Mouse (Mus musculus) B cell, adult 2 months (primary cell): Measurements from ENCODE around the gene Mypop.

ENCODE experiments used
- DNase-seq, 2 experiments: peaks; one replicate each; pipeline ENCODE4 v3.0.0; 2022

The Mypop gene

DNA sequence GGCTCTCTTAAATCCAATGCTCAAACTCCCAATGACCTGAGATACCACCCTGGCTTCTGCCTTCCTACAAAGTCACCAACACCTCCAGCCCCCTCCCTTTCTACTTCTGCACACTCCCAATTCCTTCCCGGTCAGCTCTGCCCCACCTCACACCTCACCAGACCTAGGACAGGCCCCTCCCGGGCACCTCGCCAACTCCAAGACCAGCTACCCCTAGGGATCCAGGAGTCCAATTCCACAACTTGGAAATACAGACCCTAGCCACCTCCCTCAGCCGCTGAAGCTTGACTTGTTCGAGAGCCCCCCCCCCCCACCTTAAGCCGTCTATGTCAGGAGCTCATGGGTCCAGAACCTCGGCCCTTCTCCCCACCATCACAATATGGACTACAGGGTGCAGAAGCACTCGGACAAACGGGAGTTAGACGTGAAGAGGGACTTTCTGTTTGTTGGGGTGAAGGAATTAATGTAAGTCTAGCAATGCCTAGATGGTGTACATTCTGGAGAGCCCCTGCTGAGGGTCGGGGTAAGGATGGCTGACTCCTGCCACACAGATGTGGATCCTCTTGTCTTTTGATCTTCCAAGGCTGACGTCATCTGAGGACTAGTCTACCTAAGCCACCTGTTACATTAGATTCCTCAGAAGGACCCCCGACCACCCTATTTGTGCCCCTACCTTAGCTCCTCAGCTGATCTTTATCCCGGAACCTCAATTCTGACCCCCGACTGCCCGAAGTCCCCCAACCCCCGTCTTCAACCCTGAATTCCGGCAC, 31.3 kb downstream of the Mypop start:
- no peak for DNase-seq

DNA sequence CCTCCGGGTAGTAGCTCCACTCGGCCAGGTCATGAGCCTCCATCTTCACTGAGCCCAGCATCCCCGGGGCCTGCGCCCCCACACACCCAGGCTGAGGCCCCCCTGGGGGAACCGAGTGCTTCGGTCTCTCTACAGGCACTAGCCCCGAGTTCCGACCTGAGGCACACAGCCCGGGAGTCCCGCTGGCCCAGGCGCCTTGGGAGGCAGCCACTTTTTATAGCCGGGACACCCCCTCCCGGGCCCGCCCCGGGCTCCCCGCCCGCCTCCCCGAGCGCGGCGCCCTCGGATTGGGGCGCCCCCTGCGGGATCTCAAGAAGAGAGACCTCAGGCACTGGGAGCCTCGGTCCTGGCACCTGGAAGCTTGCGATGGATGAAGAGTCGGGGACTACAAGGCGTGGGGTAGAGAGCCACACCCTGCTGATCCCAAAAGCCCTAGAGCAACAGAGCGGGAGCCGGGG, 32.3 kb downstream of the Mypop start, which contains the start of gene Foxa3:
Foxa3 (minus strand) TSS at position 182 of the 458 bp plus-strand sequence.
- DNase-seq = peak; percentile 48 to 55

DNA sequence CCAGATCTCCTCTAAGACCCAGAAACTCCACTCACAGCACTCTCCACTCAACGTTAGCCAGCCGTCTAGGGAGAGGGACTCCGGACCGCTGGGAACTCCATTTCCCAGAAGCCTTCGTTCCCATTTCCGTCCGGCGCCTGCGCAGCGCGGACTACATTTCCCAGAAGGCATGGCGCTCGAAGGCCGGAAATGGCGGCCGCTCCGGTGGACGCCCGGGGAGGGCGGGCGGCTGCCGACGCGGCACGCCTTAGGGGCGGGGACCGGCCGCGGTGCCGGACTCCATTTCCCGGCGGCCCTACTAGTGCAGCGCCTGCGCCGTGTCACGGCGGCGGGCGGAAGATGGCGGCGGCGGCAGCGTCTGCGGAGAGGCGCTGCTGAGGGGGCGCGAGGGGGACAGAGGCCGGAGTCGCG, 33.1 kb downstream of the Mypop start, which contains the start of gene Sympk:
Sympk (plus strand) TSS at position 282 of the 411 bp plus-strand sequence.
- DNase-seq = peak; percentile 95 to 96

DNA sequence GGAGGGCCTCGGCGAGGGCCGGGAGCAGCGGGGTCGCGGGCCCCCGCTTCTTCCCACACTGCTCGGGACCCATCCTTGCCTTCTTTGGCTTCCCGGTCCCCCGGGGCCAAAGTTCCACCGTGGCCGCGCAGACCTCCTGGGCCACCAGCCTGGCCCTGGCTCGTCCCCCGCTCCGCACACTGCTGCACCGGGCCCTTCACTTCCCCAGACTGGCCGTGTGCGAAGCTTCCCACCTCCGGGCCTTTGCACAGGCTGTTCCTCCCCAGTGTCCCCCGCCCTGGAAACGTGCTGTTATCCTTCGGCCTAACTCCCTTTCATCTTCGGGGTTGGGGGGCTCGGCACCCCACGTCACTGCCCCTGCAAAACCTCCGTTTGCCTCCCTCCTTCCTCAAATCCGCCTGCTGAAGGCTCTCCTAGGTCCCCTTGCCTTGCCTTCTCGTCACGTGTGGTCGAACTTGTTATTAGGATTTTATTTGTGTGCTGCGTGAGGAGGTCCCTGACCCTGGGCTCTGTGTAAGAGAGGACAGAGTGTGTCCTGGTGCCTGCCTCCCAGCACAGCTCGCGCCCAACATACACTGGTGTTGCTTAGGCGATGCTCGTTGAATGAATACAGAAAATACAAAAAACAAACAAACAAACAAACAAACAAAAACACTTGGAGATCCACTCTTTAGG, 33.7 kb downstream of the Mypop start:
- DNase-seq = peak; percentile 39 to 40

DNA sequence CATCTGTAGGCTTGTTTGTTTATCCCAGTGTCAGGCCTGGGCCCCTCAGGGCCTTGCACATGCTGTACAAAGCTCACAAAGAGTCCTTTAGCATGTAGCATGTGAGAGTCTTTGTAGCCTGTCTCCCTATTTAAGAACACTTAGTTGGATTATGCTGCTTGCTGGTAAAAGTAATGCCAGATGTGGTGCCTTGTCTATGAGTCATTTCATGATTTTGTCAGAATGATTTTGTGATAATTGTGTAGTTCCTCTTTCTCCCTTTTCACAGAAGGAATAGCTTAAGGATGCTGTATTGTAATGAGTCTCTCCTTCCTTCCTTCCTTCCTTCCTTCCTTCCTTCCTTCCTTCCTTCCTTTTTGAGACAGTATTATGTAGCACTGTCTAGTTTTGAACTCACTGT, 37.0 kb downstream of the Mypop start:
- DNase-seq = no peak

DNA sequence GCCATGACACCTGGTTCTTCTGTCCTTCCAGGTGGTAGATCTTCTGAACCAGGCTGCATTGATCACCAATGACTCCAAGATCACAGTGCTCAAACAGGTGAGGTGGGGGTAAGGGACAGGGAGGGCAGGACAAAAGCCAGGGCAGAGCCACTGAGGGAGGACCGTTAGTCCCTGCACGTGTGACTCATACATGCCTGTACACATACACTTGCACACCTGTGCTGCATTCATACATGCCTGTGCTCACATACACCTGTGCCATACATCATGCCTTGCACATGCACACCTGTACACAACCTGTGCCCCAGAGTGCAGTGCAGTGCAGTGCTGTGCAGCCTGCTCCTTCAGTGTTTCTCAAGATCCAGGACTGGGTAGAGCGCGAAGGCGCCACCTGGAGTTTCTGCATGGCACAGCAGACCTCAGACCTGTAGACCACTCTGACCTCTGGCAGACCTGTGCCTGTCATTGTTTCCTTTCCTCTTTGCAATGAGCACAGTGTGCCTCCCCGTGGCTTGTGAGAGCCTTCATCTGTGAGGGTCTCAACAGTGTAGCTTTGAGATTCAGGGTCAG, 38.1 kb downstream of the Mypop start:
- peak; percentile 75 to 77 for DNase-seq

DNA sequence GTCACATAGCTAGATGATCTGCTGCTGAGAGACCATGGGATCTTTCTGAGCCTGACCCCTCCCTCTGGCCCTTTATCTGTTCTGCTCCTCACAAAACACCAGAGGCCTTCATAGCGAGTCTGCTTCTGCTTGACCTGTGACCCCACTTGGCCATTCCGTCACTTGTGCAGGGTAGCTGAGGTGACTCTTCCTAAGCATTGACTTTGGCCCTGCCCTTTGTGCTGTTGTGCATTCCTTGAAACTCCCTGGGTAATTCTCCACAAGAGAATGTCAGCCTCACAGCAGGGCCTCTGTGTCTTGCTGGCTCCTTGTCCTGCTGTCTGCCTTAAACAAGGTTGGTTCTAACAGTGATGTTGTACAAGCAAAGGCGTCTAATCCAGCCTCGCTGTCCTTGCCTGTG, 40.6 kb downstream of the Mypop start:
- DNase-seq = no peak

DNA sequence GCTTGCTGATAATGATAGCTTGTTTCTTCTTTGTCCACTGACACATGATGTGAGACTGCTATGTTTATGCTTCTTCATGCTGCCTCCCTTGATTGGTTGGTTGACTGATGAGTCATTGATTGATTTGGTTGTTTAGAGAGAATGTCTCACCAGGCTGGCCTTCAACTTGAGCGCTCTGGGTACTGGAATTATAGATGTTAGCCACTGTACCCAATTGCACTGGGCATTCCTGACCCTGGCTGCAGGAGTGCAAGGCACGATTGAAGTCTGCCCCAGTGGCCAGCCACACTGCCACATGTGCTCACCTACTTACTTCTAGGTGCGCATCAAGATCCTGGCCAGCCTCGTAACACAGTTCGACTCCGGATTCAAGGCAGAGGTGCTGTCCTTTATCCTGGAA, 53.6 kb downstream of the Mypop start:
- DNase-seq = no peak

DNA sequence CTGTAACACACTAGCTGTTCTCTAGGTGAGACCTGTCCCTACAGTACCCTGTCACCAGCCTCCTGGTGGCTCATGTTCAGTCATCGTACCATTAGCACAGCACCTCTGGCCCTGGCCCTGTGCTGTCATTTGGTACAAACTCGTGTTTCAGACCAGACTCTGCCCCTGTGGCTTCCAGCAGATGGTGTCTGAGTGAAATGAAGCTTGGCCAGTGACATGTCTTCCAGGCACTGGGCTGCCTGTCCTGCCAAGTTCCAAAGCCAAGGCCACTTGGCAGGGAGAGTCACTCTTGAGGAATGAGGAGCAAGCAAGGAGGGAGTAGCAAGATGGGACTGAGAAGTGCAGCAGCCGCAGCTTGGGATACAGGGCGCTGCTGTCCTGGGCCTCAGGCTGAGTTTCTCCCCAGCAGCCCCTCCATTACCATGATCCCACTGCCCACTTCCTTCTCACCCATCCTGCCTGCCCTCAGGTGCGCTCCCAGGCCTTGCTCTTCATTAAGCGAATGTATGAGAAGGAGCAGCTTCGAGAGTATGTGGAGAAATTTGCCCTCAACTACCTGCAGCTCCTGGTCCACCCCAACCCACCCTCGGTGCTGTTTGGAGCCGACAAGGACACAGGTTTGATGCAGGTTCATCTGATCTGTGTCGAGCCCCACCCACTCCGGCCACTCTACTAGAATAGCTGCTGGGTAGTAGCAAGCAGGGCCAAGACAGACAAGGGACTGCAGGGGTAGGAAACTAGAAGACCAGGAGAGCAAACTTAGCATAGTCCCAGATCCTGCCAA, 55.4 kb downstream of the Mypop start:
- DNase-seq = no peak

DNA sequence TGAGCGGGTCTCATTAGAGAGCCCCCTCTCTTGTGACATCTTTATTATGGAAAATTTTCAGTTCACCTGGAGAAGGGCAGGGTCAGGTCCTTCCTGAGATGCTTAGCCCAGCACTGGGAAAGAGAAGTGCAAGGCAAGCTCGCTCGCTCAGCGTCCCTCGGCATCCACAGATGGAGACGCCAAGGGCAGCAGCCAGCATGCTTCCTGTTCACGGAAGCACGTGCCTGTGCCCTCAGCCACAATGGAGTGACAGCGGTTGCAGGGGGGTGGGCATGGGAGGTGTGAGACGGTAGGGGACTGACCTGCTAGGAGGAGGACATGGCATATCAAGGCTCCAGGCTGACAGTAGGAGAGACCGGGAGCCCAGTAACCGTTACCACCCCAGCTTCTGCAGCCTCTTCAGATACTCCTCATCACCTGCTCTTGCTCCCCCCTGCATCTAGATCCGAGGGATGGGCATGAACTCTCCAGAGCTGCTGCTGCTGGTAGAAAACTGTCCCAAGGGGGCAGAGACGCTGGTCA, 57.0 kb downstream of the Mypop start:
- DNase-seq = no peak

DNA sequence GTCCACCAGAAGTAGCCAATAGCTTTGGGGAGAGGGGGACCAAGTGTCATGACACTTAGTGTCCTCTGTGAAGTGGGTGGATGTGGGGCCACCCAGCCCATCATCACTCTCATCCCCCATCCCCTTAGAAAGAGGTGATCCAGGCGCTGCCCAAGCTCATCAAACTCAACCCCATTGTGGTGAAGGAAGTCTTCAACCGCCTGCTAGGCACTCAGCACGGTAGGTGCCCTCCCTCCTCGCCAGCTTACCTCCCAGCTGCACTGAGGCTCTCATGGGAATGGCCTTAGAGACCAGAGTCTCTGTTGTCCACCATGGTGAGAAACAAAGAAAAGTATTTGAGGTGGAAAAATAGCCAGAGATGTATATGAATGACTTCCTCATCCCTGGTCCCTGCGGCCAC, 58.2 kb downstream of the Mypop start:
- DNase-seq = no peak

DNA sequence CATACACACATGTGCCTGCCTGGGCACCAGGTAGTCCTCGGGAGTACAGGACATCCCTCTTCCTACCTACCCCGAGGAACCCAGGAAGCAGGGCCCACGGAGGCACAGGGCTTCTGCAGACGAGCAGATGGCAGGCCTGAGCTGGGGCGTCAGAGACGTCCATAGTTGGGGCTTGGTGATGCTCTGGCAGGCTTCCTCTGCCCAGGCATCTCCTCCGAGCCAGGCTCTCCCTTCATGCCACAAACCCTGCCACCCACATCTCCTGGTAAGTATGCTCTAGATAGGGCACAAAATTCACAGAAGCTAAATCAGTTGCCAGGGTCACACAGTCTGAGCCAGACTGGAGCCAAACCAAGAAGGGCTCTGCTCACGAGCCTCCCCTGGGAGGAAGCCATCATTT, 59.1 kb downstream of the Mypop start:
- DNase-seq = no peak

DNA sequence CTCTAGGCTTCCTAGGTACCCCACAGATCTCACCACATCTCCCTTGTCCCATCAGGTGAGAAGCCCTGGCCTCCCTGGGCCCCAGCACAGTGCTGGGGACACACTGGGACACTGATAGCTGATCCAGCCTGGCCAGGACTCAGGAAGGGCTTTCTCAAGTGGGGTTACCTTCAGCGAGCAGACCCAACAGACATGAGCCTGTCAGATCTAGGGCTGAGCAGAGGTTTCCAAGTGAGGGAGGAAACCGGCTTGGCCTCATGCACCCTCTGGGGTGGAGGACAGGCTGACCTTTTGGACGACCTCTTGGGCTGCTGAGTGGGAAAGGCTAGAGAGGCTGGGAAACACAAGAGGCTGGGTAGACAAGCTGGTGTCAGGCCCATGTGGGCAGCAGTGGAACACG, 60.1 kb downstream of the Mypop start:
- DNase-seq = no peak
